Mouse (Mus musculus) thymus, postnatal 25 days (tissue): ENCODE data around the gene Uqcrc2.

Experiments used
- DNase-seq: peaks from one replicate; pipeline ENCODE4 v3.0.0; 2022

Gene Uqcrc2

GRCm38 (mm10) chr7:120634711-120635361 is at the start of gene Uqcrc2:
Gene Uqcrc2, plus strand, starts transcription at chr7:120635176.
- peak; percentile 86 for DNase-seq

DNA sequence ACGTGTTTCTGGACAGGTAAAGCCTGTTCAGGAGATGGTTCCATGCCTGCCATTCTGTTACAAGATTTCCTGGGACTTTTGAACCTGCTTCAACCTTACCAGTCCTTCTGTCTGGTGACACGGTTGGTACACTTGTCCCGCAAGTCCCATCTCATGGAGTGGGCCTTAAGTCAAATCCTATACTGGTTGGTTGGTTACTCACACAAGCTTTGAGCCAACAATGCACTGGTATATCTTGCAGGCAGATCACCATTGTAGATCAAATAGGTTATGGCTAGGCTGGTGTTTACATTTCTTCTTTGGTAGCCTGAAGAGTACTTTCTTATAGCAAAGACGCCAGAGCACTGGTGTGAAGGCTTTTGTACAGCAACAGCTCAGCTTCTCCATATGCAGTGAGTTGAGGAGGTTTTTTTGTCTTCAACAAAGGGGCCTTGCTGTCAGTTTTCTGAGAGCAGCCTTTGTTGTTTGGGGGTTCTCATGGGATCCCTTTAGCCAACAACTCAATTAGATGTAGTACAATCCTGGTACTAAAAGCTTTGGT is 37.7 kb upstream of the Uqcrc2 start:
- DNase-seq = no peak

- DNase-seq = no peak
These were observed 37.2 kb upstream of the Uqcrc2 start for GRCm38 (mm10) chr7:120597744-120598243.

DNA sequence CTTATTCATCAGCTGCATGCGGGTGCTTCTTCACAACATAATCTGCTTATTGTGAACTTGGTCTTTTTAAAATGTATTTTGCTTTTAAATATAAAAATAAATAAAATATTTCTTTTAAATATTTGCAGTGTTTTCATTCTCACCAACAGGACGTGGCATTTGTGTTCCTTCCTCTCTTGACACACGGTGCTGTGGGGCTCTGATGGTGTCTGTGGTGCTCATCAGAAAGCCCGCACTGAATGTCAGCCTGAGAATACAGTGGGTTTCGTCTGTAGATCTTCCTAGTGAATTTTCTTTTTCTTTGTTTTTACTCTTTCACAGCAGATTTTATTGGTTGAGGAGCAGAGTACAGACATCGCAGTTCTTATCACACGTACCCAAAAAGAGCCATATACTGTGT is 36.6 kb upstream of the Uqcrc2 start:
- DNase-seq = no peak

DNA sequence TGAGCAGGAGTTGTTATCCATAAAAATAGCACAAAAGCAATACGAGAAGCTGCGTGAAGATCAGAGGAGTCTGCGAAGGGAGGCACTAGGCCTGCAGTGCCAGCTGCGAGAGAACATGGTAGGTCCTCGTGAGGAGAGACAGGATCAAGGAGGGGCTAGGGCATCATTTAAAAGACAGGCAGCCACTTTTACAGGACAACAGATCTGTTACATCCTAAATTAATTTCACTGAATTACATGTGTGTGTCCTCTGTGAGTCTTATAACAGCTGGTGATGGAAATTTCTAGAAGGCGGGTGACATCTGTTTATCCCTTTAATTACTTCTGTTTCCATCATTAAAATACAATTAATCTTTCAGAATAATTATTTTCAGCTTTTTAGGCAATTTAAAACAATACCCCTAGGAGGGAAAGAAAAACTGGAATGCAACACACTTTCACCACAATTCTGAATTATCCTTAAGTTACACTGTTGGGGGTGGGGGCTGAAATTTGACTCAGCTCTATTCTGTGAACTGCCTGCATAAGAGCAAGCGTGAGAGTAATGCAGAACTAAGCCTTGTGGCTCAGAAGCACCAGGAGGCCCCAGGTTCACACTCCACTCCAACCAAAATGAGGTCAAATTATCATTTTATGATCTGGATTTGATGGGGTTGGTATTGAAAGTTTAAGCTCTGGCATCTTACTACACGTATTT is 14.8 kb upstream of the Uqcrc2 start:
- DNase-seq = no peak

- no peak for DNase-seq
These were observed 14.1 kb upstream of the Uqcrc2 start for GRCm38 (mm10) chr7:120620841-120621240.

DNA sequence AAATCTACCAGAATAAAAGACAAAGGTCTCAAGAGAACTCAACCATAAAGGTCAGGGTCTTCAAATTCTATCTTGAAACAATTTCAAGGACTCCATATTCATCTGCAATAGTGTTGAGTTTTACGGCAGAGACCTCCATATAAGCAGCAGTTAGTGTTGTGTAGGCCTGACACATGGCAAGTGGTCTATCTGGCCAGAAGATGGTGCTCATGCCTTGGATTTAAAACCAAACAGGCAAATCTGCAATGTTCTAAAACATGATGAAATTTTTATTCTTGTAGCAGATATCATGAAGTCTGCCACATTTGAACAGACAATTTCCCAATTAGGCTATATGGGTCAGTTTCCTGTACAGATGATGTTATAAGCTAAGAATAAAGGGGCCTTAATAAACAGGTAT is 2.5 kb upstream of the Uqcrc2 start:
- DNase-seq = peak; percentile 14

DNA sequence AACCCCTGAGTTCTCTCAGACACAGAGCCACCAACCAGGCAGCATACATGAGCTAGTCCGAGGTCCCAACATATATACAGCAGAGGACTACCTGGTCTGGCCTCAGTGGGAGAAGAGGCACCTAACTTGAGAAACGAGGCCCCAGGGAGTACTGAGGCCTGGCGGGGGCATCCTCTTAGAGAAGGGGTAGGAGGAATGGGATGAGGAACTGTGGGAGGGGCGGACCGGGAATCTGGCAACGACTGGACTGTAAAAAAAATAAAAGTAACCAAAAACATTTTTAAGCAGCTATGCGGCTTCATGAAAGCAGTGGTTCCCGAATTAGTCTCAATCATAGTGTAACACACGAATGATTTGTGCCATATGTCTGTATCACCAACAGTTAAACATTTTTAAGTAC is 675 bp upstream of the Uqcrc2 start:
- DNase-seq = no peak

GRCm38 (mm10) chr7:120635362-120635781 is 396 bp downstream of the Uqcrc2 start:
- DNase-seq = no peak

GRCm38 (mm10) chr7:120635821-120636220 is 845 bp downstream of the Uqcrc2 start:
- DNase-seq = peak; percentile 15

DNA sequence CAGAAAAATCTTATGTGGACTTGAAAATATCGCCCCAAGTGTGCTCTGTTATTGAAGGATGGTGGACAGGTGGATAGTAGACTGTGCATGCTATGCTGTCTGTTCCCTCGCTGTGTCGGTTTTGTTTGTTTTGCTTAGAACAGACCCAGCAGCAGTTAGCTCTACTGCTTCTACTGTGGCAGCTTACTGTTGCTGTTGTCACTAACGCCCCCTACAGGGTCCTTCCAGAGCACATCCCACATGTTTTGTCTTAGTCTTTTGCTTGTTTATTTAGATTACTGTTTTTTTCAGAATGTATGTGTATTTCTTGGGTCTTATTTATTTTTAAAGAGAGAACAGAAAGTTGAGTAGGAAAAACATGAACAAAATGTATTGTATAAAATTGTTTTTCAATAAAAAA is 8.2 kb downstream of the Uqcrc2 start:
- DNase-seq = no peak

DNA sequence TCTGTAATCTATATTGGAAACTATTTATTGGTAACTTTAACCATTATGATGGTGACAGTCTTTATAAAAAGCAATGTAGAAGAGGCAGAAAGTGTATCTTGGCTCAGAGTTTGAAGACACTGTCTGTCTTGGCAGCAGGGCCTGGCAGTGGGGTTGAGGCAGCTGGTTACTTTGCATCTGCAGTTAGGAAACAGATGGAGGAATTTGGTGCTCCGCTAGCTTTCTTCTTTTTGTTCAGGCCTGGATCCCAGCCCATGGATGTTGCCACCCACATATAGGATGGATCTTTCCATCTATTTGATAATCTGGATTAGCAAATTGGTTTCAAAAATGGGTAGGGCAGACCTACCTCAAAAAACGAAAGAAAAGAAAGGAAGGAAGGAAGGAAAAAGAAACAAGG is 12.9 kb downstream of the Uqcrc2 start:
- DNase-seq = no peak

DNA sequence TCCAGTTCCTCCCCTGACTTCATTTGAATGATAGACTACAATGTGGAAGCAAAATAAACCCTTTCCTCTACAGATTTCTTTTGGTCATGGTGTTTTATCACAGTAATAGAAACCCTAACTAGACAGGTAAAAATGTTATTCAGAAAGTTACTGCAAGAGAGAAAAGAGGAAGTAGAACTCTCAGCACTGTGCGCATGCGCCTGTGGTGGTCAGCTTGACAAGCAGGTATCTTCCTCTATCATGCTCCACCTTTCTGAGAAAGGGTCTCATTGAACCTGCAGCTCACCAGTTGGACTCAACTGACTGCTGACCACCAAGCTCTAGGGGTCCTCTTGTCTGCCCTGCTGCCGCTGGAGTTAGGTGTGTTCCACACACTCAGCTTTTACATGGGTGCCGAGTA is 27.1 kb downstream of the Uqcrc2 start:
- DNase-seq = no peak

- DNase-seq = peak; percentile 70
These were observed 35.3 kb downstream of the Uqcrc2 start, which contains the start of gene Pdzd9 for GRCm38 (mm10) chr7:120670153-120670875. Gene Pdzd9, minus strand, starts transcription at chr7:120670343.

DNA sequence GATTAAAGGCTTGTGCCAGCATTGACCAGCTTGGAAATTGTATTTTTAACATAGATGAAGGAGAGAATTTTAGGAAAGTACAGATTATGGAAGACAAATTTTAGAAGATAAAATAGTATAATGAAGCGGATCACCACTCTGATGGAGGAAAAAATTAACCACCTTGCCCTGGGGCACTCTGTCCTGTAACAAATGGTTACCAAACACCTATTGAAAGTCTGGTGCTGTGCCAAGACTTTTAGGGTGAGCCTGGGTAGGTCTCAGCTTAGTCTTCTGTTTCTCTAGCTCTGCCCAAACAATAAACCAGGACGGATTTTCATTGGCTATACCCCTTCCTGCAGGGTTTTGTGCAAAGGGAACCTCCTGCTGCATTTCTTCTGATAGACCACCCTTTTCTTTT is 36.3 kb downstream of the Uqcrc2 start:
- DNase-seq = no peak

GRCm38 (mm10) chr7:120677001-120677643 is 42.1 kb downstream of the Uqcrc2 start, which contains the start of gene Mosmo:
Gene Mosmo, plus strand, starts transcription at chr7:120677618.
- DNase-seq = peak; percentile 76

DNA sequence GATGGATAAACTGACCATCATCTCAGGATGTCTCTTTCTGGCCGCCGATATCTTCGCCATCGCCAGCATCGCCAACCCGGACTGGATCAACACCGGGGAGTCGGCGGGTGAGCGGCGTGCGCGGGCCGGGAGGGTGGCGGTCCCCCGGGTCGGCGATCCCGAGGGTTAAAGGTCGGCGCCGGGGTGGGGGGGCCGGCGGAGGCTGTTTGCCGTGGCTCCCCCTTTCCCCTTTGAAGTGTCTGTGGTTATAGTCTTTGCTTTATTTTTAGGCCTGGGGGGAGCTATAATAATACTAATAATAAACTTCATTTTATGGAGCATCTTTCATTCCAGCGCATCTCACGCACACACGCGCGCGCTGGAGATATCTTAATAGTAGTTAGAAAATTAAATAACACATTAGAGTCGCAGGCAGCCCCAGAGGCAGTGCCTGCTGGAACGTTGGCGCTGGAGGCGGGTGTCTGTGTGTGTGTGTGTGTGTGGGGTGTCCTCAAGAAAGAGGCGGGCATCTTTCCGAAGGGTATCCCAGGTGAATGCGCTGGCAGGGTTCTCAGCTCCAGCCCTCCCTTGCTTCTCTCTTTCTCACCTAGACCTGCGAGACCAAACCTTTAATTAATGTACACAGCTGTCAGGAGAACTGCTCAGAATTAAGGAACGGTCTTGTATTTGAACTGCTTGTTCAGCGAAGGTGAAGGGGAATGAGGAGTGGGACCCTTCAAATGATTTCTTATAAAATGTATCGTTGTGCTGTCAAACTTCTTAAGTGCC is 43.0 kb downstream of the Uqcrc2 start:
- peak; percentile 40 for DNase-seq

DNA sequence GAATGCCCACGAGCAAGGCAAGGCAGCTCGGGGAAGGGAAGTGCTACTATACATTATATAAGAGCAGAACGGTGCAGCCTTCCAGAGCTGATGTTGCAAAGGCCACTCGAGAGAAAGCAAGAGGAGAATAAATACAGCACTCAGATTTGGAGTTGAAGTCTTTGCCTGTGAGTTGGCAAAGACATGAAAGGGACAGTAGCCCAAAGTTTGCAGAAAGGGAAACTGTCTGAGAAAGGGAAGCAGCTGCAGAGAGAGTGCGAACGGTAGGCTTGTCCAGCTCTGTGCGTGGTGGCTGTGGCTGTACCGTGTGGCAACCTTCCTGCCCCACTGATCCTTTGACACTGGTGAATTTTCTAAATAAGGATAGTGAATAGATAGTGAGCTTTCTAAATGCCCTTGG is 44.0 kb downstream of the Uqcrc2 start:
- no peak for DNase-seq

DNA sequence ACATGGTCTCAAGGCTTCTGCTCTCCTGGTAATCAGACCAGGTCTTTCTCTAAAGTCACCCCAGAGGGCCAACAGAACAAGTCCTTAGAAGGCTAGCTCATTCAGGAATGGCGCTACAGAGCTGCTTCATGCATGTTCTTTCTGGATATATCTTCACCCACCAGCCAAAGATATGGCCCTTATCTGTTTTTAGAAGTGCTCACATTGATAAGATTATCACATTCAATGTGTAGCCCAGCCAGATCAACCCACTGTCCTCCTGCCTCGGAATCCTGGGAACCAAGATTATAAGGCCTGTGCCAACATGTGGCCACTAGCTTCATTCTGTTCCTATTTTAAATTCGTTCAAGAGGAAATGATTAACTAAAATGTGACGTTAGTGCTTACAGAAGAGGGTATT is 47.0 kb downstream of the Uqcrc2 start:
- DNase-seq = no peak

- DNase-seq = no peak
These were observed 49.8 kb downstream of the Uqcrc2 start for GRCm38 (mm10) chr7:120684731-120685161.

DNA sequence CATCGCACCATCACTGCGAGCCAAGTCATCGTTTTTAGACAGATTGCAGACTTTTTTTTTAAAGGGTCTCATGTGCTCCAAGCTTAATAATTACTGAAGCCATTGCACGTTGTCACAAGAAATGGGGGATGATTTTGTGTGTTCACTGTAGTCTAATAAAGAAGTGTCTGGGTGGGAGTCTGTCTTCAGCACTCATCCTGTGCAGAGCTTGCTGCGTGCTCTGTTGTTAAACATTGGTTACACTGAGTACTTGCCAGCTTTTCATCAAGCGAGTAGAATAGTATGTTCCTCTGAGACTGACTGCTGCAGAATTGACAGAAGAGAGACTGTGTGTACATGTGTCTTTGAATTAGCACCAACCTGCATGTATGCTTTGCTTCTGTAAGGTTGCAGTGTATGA is 50.3 kb downstream of the Uqcrc2 start:
- DNase-seq = no peak

GRCm38 (mm10) chr7:120690634-120691033 is 55.7 kb downstream of the Uqcrc2 start:
- peak; percentile 24 for DNase-seq
